Mouse (Mus musculus): ENCODE results near the gene Ppp3ca.

- TF ChIP-seq MAZ (IDR thresholded peaks at IDR 0.05; ENCODE audit: low read depth, low read length) (no peak), CTCF (conservative IDR thresholded peaks at IDR 0.05 in 1 of 2, IDR thresholded peaks at IDR 0.05 in 1 of 2; ENCODE audit: low read depth in 2 of 2, low read length in 2 of 2) (no peak), MAX (IDR thresholded peaks at IDR 0.05; ENCODE audit: low read length) (no peak), NELFE (IDR thresholded peaks at IDR 0.05; ENCODE audit: low read depth, low read length) (no peak), MAFK (IDR thresholded peaks at IDR 0.05; ENCODE audit: insufficient replicate concordance, low read length) (no peak)
These were observed 19.0 kb upstream of the Ppp3ca start for GRCm38 (mm10) chr3:136650966-136651365.

All from CH12.LX (cell line).